Mouse (Mus musculus): ENCODE data around the gene Ern2. TPM values are rescaled to one million over a fixed set of nuclear protein-coding genes. Genes with fewer than 3 reads are reported as not detected.

Gene Ern2
- polyA plus RNA-seq, 1 experiment = not detected

DNA sequence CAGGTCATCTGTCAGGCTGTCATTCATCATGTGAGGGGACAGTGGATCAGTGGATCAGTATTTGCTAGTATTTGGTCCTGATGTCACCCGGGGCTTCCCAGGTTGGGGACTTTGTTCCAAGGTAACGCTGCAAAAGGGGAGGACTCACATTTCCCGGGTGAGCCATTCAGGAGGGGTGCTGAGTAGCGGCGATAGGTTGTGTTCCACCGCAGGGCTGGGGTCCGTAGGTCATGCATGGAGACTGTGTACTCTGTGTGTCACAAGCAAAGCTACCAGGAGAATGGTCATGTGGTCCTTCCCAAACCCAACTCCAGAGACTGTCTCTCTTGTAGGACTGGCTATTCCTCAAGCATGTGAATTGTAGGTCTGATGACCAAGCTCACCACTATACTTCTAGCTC, 5.3 kb downstream of the Ern2 start:
- TF ChIP-seq POLR2A (IDR thresholded peaks at IDR 0.05; ENCODE audit: borderline replicate concordance, control insufficient read depth, low read depth, low read length) (no peak), CTCF (IDR thresholded peaks at IDR 0.05; ENCODE audit: control insufficient read depth, insufficient read depth, low read length) (no peak)
- Histone ChIP-seq H3K4me1 (ENCODE audit: control insufficient read depth, insufficient read depth, low read length) (no peaks in the 10 kb centered on the region), H3K4me3 (replicated peaks; ENCODE audit: control insufficient read depth, low read depth, low read length) (no peak overlapping the region), H3K27ac (ENCODE audit: control insufficient read depth, insufficient read depth, low read depth, low read length, poor library complexity) (no peak overlapping the region)
- 89% methylated on average over 7 of the region's 7 CpGs for WGBS

DNA sequence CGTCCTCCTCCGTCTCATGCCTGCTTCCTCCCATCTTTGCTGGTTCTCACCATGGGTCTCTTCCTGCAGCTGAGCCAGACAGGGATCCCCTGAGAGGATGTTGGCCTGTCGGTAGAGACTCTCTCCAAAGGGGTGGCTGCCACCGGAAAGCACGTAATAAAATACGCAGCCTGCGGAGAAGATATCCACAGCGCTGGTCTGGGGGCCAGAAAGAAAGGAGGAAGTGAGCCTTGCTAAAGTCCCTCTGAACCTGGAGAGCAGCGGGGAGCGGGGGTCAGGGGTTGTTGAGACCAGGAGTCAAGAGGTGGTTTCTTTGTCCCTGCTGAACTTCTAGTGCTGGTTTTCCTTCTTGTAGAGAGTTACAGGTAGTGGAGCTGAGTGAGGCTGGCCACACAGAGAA, 14.4 kb downstream of the Ern2 start:
- Histone ChIP-seq H3K4me3 (replicated peaks; ENCODE audit: control insufficient read depth, low read depth, low read length) (no peak overlapping the region), H3K4me1 (ENCODE audit: control insufficient read depth, insufficient read depth, low read length) (no peaks in the 10 kb centered on the region), H3K27ac (ENCODE audit: control insufficient read depth, insufficient read depth, low read depth, low read length, poor library complexity) (no peak overlapping the region)
- 39% methylated on average over 10 of the region's 10 CpGs for WGBS
- TF ChIP-seq CTCF (IDR thresholded peaks at IDR 0.05; ENCODE audit: control insufficient read depth, insufficient read depth, low read length) (no peak), POLR2A (IDR thresholded peaks at IDR 0.05; ENCODE audit: borderline replicate concordance, control insufficient read depth, low read depth, low read length) (no peak)

DNA sequence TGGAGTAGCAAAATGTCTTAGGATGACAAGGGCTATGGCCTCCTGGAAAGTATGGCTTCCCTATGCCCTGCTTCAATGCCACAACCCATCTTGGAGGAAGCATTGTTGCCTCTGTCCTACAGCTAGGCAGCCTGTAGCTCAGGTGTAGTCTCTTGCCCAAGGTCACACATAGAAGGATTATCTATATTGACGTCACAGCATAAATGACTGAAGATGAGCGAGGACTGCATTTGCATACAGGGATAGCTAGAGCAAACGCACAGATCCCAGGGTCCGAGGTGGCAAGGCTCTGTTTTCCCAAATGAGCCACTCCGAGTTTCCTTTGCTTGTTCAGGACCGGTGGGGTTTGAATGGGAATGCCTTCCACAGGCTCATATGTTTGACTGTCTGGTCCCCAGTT, 15.3 kb downstream of the Ern2 start:
- no peak overlapping the region for H3K27ac ChIP-seq (ENCODE audit: control insufficient read depth, insufficient read depth, low read depth, low read length, poor library complexity)
- 94% methylated on average over 6 of the region's 6 CpGs for WGBS
- no peak for TF ChIP-seq POLR2A (IDR thresholded peaks at IDR 0.05; ENCODE audit: borderline replicate concordance, control insufficient read depth, low read depth, low read length)
- TF ChIP-seq CTCF (IDR thresholded peaks at IDR 0.05; ENCODE audit: control insufficient read depth, insufficient read depth, low read length) = no peak
- H3K4me3 ChIP-seq (replicated peaks; ENCODE audit: control insufficient read depth, low read depth, low read length) = no peak overlapping the region
- H3K4me1 ChIP-seq (ENCODE audit: control insufficient read depth, insufficient read depth, low read length) = no peaks in the 10 kb centered on the region

DNA sequence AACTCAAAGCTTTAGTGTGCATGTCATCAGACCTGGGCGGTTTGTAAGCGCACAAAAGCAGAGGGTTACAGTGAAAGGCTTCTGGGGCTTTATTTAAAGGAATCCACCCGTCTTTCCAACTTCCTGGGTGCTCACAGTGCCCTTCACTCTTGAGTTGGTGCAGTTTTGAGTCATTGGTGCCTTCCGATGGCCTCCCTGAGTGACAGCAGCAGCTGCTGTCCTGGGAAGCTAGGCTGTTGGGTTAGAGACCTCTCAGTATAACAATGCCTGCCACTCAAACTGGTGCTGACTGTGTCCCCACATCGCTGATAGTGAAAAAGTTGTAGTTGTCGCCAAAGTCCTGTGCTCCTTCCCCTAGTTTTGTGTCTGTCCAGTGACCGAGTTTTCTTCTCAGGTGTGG, 18.8 kb downstream of the Ern2 start:
- 95% methylated on average over 7 of the region's 7 CpGs for WGBS
- H3K4me3 ChIP-seq (replicated peaks; ENCODE audit: control insufficient read depth, low read depth, low read length) = no peak overlapping the region
- H3K27ac ChIP-seq (ENCODE audit: control insufficient read depth, insufficient read depth, low read depth, low read length, poor library complexity) = no peak overlapping the region
- H3K4me1 ChIP-seq (ENCODE audit: control insufficient read depth, insufficient read depth, low read length) = no peaks in the 10 kb centered on the region
- TF ChIP-seq POLR2A (IDR thresholded peaks at IDR 0.05; ENCODE audit: borderline replicate concordance, control insufficient read depth, low read depth, low read length) = no peak
- no peak for TF ChIP-seq CTCF (IDR thresholded peaks at IDR 0.05; ENCODE audit: control insufficient read depth, insufficient read depth, low read length)

DNA sequence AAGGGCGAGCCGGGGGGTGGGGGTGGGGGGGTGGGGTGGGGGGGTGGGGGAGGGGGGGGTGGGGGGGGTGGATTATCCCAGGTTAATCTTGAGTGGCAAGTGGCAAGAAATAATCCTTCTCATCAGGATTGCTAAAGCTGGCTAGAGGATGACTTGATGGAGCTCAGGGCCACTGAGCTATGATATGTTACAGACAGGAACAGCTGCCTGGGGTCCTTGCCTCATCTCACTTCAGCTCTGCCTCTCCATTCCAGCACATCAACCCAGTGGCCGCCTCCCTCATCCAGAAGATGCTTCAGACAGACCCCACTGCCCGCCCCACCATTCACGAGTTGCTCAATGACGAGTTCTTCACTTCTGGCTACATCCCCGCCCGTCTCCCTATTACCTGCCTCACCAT, 22.2 kb downstream of the Ern2 start:
- Histone ChIP-seq H3K4me1 (ENCODE audit: control insufficient read depth, insufficient read depth, low read length) (no peaks in the 10 kb centered on the region; the same call in 1 of the 2 replicates), H3K4me3 (replicated peaks; ENCODE audit: control insufficient read depth, low read depth, low read length) (no peak overlapping the region), H3K27ac (ENCODE audit: control insufficient read depth, insufficient read depth, low read depth, low read length, poor library complexity) (no peak overlapping the region)
- no peak for TF ChIP-seq CTCF (IDR thresholded peaks at IDR 0.05; ENCODE audit: control insufficient read depth, insufficient read depth, low read length)
- no peak for TF ChIP-seq POLR2A (IDR thresholded peaks at IDR 0.05; ENCODE audit: borderline replicate concordance, control insufficient read depth, low read depth, low read length)
- 92% methylated on average over 8 of the region's 8 CpGs for WGBS

DNA sequence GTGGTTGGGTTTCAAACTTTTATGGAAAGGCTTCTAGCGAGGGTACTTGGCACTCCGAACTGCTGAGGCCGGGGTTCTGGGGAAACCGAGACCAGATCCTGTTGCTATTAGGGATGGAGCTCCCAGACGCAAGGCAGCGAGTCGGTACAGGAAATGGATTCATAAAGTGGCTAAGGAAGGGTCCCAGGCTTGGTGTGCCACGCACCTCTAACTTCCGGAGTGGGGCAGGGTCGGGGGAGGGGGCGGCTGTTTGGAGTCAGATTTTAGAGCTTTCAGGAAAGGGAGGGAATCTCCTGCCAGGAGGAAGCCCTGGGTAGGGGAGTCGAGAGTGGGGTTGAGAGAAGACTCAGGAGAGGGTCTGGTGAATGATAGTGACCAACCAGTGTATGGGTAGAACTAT, 26.0 kb downstream of the Ern2 start:
- H3K27ac ChIP-seq (ENCODE audit: control insufficient read depth, insufficient read depth, low read depth, low read length, poor library complexity) = peak overlapping the region; percentile 27; the same call in 1 of the 2 replicates
- H3K4me3 ChIP-seq (replicated peaks; ENCODE audit: control insufficient read depth, low read depth, low read length) = peak overlapping the region; percentile 91
- no peak for TF ChIP-seq CTCF (IDR thresholded peaks at IDR 0.05; ENCODE audit: control insufficient read depth, insufficient read depth, low read length)
- TF ChIP-seq POLR2A (IDR thresholded peaks at IDR 0.05; ENCODE audit: borderline replicate concordance, control insufficient read depth, low read depth, low read length) = no peak
- 2% methylated on average over 12 of the region's 12 CpGs for WGBS
- peaks cover 2% of the 10 kb centered on the region; the same call in 1 of the 2 replicates for H3K4me1 ChIP-seq (ENCODE audit: control insufficient read depth, insufficient read depth, low read length)

DNA sequence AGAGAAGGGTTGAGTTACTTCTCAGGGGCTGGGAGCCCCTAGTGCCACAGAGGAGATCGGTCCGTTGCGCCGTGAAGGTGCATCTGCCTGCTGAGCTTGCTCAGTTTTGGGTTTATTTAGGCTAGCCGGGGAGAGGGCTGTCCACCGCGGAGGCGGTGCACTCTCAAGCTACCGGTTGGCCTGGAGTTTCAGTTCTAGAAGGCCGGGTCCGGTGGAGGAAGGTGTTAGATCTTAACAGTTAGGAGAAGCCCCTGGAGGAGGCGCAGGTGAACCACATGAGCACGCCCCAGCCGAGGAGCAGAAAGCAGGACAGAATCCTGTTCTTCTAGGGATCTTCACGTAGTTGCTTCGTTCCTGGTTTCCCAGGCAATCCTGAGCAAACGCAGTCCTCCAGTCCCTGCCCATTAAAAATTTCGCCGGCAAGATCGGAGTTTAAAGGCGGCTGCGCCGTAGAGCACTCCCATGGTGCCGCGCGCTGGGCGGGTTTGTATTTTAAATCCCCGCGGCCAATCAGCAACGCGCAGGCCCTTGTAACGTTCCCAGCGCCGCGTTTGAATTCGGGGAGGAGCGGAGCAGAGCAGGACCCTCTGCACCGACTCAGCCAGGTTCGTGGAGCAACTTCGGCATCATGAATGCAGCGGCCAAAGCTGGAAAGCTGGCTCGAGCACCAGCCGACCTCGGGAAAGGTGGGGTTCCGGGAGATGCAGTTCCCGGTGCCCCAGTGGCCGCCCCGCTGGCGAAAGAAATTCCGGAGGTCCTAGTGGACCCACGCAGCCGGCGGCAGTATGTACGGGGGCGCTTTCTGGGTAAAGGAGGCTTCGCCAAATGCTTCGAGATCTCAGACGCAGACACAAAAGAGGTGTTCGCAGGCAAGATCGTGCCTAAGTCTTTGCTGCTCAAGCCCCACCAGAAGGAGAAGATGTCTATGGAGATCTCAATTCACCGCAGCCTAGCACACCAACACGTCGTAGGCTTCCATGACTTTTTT, 26.8 kb downstream of the Ern2 start, which contains the start of gene Plk1:
Plk1 (plus strand) TSS at position 525 of the 988 bp plus-strand sequence.
- peak within 1 kb of the TSS; percentile 57 for H3K27ac ChIP-seq (ENCODE audit: control insufficient read depth, insufficient read depth, low read depth, low read length, poor library complexity)
- peak within 1 kb of the TSS; percentile 91 for H3K4me3 ChIP-seq (replicated peaks; ENCODE audit: control insufficient read depth, low read depth, low read length)
- under 1% methylated on average over 63 of the region's 63 CpGs for WGBS
- peaks cover 2% of the 10 kb centered on the region; the same call in 1 of the 2 replicates for H3K4me1 ChIP-seq (ENCODE audit: control insufficient read depth, insufficient read depth, low read length)
- TF ChIP-seq POLR2A (IDR thresholded peaks at IDR 0.05; ENCODE audit: borderline replicate concordance, control insufficient read depth, low read depth, low read length) (peak; percentile 83; the same call in 1 of the 2 replicates), CTCF (IDR thresholded peaks at IDR 0.05; ENCODE audit: control insufficient read depth, insufficient read depth, low read length) (no peak)

DNA sequence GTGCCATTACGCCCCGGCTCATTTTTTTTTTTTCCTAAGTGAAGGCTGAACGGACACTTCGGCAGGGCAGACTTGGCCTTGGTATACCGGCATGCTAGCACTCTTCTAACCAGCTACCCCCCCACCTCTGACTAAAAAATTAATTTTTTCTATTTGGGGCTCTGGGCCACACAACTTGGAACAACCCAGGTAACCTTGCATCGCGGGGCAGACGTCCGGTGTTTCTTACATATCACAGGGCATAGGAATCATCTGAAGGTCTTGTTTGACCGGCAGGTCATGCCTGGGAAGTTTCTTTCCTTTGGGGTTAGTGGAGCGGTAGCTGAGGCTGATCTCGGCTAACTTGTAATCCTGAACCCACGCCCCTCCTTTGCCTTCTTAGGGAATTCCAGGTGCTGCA, 27.5 kb downstream of the Ern2 start:
- peaks cover 2% of the 10 kb centered on the region; the same call in 1 of the 2 replicates for H3K4me1 ChIP-seq (ENCODE audit: control insufficient read depth, insufficient read depth, low read length)
- H3K27ac ChIP-seq (ENCODE audit: control insufficient read depth, insufficient read depth, low read depth, low read length, poor library complexity) = peak overlapping the region; percentile 57
- WGBS = 5% methylated on average over 13 of the region's 13 CpGs
- TF ChIP-seq CTCF (IDR thresholded peaks at IDR 0.05; ENCODE audit: control insufficient read depth, insufficient read depth, low read length) (no peak), POLR2A (IDR thresholded peaks at IDR 0.05; ENCODE audit: borderline replicate concordance, control insufficient read depth, low read depth, low read length) (no peak)
- peak overlapping the region; percentile 91 for H3K4me3 ChIP-seq (replicated peaks; ENCODE audit: control insufficient read depth, low read depth, low read length)

All from bone marrow, adult 2 months (tissue).